Mouse (Mus musculus) olfactory bulb, adult 2 months (tissue): ENCODE results near the gene Tbx5.

ENCODE experiments used
- CTCF ChIP-seq: fragments of 200-500 bp; IDR thresholded peaks from 2 replicates; pipeline ENCODE4 v1.5.1; 2012; ENCODE audit warnings: low read depth, mild to moderate bottlenecking, low read length, moderate library complexity; ENCODE audit not compliant: insufficient read depth
- POLR2A ChIP-seq: fragments of 200-500 bp; IDR thresholded peaks from 2 replicates; pipeline ENCODE4 v1.6.1; 2012; ENCODE audit warnings: mild to moderate bottlenecking, low read depth, low read length, moderate library complexity; ENCODE audit not compliant: insufficient read depth

- TF ChIP-seq CTCF (no peak), POLR2A (no peak)
Observed at GRCm38 (mm10) chr5:119866277-119867235, 34.1 kb downstream of the Tbx5 start.
